Mouse (Mus musculus): ENCODE data around the gene Ddx54. TPM values are rescaled to one million over a fixed set of nuclear protein-coding genes. Genes with fewer than 3 reads are reported as not detected.

The Ddx54 gene
- polyA plus RNA-seq, 1 experiment from 2014 or later, result 25.9 TPM

- H3K9ac ChIP-seq (ENCODE audit: low read depth, low read length), result no peak overlapping the region
- H3K36me3 ChIP-seq (ENCODE audit: control insufficient read depth, insufficient read depth, low read length), result no peaks in the 10 kb centered on the region
- H3K27me3 ChIP-seq (ENCODE audit: control insufficient read depth, insufficient read depth, low read length), result no peaks in the 10 kb centered on the region
- no peak overlapping the region for H3K4me3 ChIP-seq (ENCODE audit: low read depth, low read length)
- DNase-seq (ENCODE audit: low spot score) (no peak), ATAC-seq (ENCODE audit: low FRiP score) (no peak)
- no peak overlapping the region for H3K4me2 ChIP-seq (replicated peaks; ENCODE audit: low read depth, low read length)
- H3K27ac ChIP-seq (ENCODE audit: low read depth, low read length), result no peak overlapping the region
- H3K9me3 ChIP-seq (ENCODE audit: control insufficient read depth, low read length), result no peaks in the 10 kb centered on the region
- no peaks in the 10 kb centered on the region; the same call in 1 of the 2 replicates for H3K4me1 ChIP-seq (replicated peaks; ENCODE audit: control insufficient read depth, insufficient read depth, low read length)
- WGBS, result 53% methylated on average over 7 of the region's 7 CpGs
Observed at GRCm38 (mm10) chr5:120603515-120603914, 9.0 kb upstream of the Ddx54 start.

- 3% methylated on average over 6 of the region's 6 CpGs for WGBS
- peak; percentile 46; the same call in 1 of the 2 replicates for ATAC-seq (ENCODE audit: low FRiP score)
Observed at GRCm38 (mm10) chr5:120604839-120605238, 7.7 kb upstream of the Ddx54 start.

DNA sequence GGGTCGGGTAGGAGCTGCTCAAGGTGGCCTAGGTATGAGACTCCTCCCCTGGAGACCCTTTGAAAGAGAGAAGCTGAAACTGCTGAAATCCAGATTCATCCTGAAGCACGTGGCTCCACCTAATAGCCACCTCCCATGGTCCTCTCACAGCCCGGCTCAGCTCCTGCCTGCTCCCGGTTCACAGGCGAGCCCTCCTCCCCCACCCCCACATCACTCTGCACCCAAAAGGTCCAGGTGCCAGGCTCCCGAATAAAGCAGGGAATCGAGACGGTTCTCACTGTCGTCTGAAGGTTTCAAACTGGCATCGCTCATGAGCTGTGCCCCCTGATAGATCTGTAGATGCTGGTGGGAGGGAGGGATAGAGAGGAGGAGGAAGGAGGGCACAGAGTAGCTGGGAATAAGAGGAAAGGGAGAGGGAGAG, 7.3 kb upstream of the Ddx54 start:
- Histone ChIP-seq H3K9me3 (ENCODE audit: control insufficient read depth, low read length) (no peaks in the 10 kb centered on the region), H3K4me1 (replicated peaks; ENCODE audit: control insufficient read depth, insufficient read depth, low read length) (no peaks in the 10 kb centered on the region; the same call in 1 of the 2 replicates), H3K27me3 (ENCODE audit: control insufficient read depth, insufficient read depth, low read length) (no peaks in the 10 kb centered on the region), H3K27ac (ENCODE audit: low read depth, low read length) (no peak overlapping the region), H3K4me2 (replicated peaks; ENCODE audit: low read depth, low read length) (peak overlapping the region; percentile 44), H3K36me3 (ENCODE audit: control insufficient read depth, insufficient read depth, low read length) (no peaks in the 10 kb centered on the region), H3K9ac (ENCODE audit: low read depth, low read length) (no peak overlapping the region), H3K4me3 (ENCODE audit: low read depth, low read length) (peak overlapping the region; percentile 14)
- 1% methylated on average over 10 of the region's 10 CpGs for WGBS
- peak; percentile 47 for DNase-seq (ENCODE audit: low spot score)
- ATAC-seq (ENCODE audit: low FRiP score), result peak; percentile 53

More at GRCm38 (mm10) chr5:120604839-120605238, 7.7 kb upstream of the Ddx54 start:
- no peaks in the 10 kb centered on the region for H3K27me3 ChIP-seq (ENCODE audit: control insufficient read depth, insufficient read depth, low read length)
- no peaks in the 10 kb centered on the region; the same call in 1 of the 2 replicates for H3K4me1 ChIP-seq (replicated peaks; ENCODE audit: control insufficient read depth, insufficient read depth, low read length)
- H3K9ac ChIP-seq (ENCODE audit: low read depth, low read length), result no peak overlapping the region
- DNase-seq (ENCODE audit: low spot score), result peak; percentile 93
- peak overlapping the region; percentile 44 for H3K4me2 ChIP-seq (replicated peaks; ENCODE audit: low read depth, low read length)
- no peaks in the 10 kb centered on the region for H3K36me3 ChIP-seq (ENCODE audit: control insufficient read depth, insufficient read depth, low read length)
- H3K9me3 ChIP-seq (ENCODE audit: control insufficient read depth, low read length), result no peaks in the 10 kb centered on the region
- no peak overlapping the region for H3K27ac ChIP-seq (ENCODE audit: low read depth, low read length)
- H3K4me3 ChIP-seq (ENCODE audit: low read depth, low read length), result peak overlapping the region; percentile 14; the same call in 1 of the 2 replicates

DNA sequence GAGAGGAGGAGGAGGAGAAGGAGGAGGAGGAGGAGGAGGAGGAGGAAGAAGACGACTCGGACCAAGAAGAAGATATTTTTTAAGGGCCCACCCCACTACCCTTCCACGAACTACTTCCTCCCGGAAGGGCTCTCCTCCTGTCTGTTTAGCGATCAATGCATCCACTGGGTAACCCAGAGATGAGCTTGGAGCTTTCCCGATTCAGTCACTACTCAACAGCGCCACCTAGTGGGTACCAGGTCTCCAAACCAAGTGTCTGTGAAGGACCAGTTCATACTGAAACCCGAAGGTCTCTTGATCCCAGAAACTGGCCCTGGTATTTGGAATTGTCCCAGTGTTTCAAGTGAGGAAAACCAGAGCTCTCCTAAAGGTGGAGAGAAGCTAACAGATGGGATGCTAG, 6.9 kb upstream of the Ddx54 start:
- no peaks in the 10 kb centered on the region for H3K27me3 ChIP-seq (ENCODE audit: control insufficient read depth, insufficient read depth, low read length)
- H3K4me2 ChIP-seq (replicated peaks; ENCODE audit: low read depth, low read length), result peak overlapping the region; percentile 44
- no peak overlapping the region for H3K27ac ChIP-seq (ENCODE audit: low read depth, low read length)
- peak overlapping the region; percentile 14 for H3K4me3 ChIP-seq (ENCODE audit: low read depth, low read length)
- ATAC-seq (ENCODE audit: low FRiP score) (peak; percentile 70), DNase-seq (ENCODE audit: low spot score) (peak; percentile 96)
- no peaks in the 10 kb centered on the region for H3K36me3 ChIP-seq (ENCODE audit: control insufficient read depth, insufficient read depth, low read length)
- no peaks in the 10 kb centered on the region; the same call in 1 of the 2 replicates for H3K4me1 ChIP-seq (replicated peaks; ENCODE audit: control insufficient read depth, insufficient read depth, low read length)
- 4% methylated on average over 6 of the region's 8 CpGs for WGBS
- no peaks in the 10 kb centered on the region for H3K9me3 ChIP-seq (ENCODE audit: control insufficient read depth, low read length)
- no peak overlapping the region for H3K9ac ChIP-seq (ENCODE audit: low read depth, low read length)

GRCm38 (mm10) chr5:120606590-120607200, 5.8 kb upstream of the Ddx54 start:
- Histone ChIP-seq H3K9ac (ENCODE audit: low read depth, low read length) (no peak overlapping the region), H3K4me3 (ENCODE audit: low read depth, low read length) (no peak overlapping the region), H3K27ac (ENCODE audit: low read depth, low read length) (no peak overlapping the region), H3K4me1 (replicated peaks; ENCODE audit: control insufficient read depth, insufficient read depth, low read length) (peaks cover 5% of the 10 kb centered on the region), H3K27me3 (ENCODE audit: control insufficient read depth, insufficient read depth, low read length) (no peaks in the 10 kb centered on the region), H3K4me2 (replicated peaks; ENCODE audit: low read depth, low read length) (no peak overlapping the region), H3K36me3 (ENCODE audit: control insufficient read depth, insufficient read depth, low read length) (no peaks in the 10 kb centered on the region), H3K9me3 (ENCODE audit: control insufficient read depth, low read length) (no peaks in the 10 kb centered on the region)
- DNase-seq (ENCODE audit: low spot score) (no peak), ATAC-seq (ENCODE audit: low FRiP score) (no peak)
- 67% methylated on average over 23 of the region's 25 CpGs for WGBS

DNA sequence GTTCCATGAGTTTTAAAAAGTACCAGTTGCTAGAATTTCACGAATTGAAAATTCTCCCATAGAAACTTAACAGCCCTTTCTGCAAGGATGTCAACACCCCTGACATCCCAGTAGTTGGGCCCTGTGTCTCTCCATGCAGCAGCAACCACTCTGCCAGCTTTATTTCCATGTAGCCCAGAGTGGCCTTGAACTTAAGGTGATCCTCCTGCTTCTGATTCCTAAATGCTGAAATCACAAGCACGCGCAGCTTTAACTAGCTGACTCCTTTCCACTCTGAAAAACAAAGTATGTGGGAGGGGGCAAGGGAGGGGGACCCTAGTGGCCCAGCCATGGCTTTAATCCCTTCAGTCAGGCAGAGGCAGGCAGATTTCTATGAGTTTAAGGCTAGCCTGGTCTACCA, 5.2 kb upstream of the Ddx54 start:
- no peak overlapping the region for H3K4me3 ChIP-seq (ENCODE audit: low read depth, low read length)
- H3K36me3 ChIP-seq (ENCODE audit: control insufficient read depth, insufficient read depth, low read length), result no peaks in the 10 kb centered on the region
- H3K9ac ChIP-seq (ENCODE audit: low read depth, low read length), result no peak overlapping the region
- H3K4me2 ChIP-seq (replicated peaks; ENCODE audit: low read depth, low read length), result no peak overlapping the region
- 81% methylated on average over 3 of the region's 3 CpGs for WGBS
- H3K9me3 ChIP-seq (ENCODE audit: control insufficient read depth, low read length), result no peaks in the 10 kb centered on the region
- peaks cover 5% of the 10 kb centered on the region for H3K4me1 ChIP-seq (replicated peaks; ENCODE audit: control insufficient read depth, insufficient read depth, low read length)
- H3K27me3 ChIP-seq (ENCODE audit: control insufficient read depth, insufficient read depth, low read length), result no peaks in the 10 kb centered on the region
- no peak overlapping the region for H3K27ac ChIP-seq (ENCODE audit: low read depth, low read length)
- DNase-seq (ENCODE audit: low spot score) (no peak), ATAC-seq (ENCODE audit: low FRiP score) (no peak)

DNA sequence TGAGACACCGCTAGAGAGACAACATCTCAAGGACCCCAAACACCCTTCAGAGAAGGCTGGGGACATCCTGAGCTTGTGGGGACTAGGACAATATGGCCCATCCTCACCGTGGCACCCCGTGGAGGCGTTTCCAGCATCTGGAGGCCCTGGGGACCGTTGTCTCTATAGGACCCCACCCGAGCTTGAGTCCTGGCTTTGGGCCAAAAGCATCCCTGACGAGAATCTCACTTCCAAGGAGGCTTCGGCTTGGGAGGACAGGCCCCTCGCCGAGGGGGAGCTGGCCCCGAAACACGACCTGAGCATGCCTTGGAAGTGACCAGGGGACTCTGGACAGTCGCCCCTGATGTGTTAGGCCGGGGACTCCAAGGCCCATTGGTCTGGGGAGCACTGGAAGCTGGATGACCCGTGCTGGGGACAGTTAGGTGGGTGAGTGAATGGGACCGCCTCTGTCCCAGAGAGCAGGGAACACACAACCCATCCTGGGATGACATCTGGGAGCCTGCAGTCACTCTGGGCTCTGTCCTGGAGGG, 3.2 kb upstream of the Ddx54 start:
- Histone ChIP-seq H3K4me1 (replicated peaks; ENCODE audit: control insufficient read depth, insufficient read depth, low read length) (peaks cover 9% of the 10 kb centered on the region), H3K9me3 (ENCODE audit: control insufficient read depth, low read length) (no peaks in the 10 kb centered on the region), H3K9ac (ENCODE audit: low read depth, low read length) (no peak overlapping the region), H3K36me3 (ENCODE audit: control insufficient read depth, insufficient read depth, low read length) (no peaks in the 10 kb centered on the region), H3K4me2 (replicated peaks; ENCODE audit: low read depth, low read length) (no peak overlapping the region), H3K27ac (ENCODE audit: low read depth, low read length) (no peak overlapping the region), H3K4me3 (ENCODE audit: low read depth, low read length) (no peak overlapping the region), H3K27me3 (ENCODE audit: control insufficient read depth, insufficient read depth, low read length) (no peaks in the 10 kb centered on the region)
- ATAC-seq (ENCODE audit: low FRiP score), result no peak
- DNase-seq (ENCODE audit: low spot score), result no peak
- 87% methylated on average over 16 of the region's 16 CpGs for WGBS

- DNase-seq (ENCODE audit: low spot score), result no peak
- no peak overlapping the region for H3K4me3 ChIP-seq (ENCODE audit: low read depth, low read length)
- H3K9ac ChIP-seq (ENCODE audit: low read depth, low read length), result no peak overlapping the region
- H3K4me2 ChIP-seq (replicated peaks; ENCODE audit: low read depth, low read length), result no peak overlapping the region
- no peak overlapping the region for H3K27ac ChIP-seq (ENCODE audit: low read depth, low read length)
- 93% methylated on average over 5 of the region's 5 CpGs for WGBS
- H3K9me3 ChIP-seq (ENCODE audit: control insufficient read depth, low read length), result no peaks in the 10 kb centered on the region
- no peak for ATAC-seq (ENCODE audit: low FRiP score)
- no peaks in the 10 kb centered on the region; the same call in 1 of the 2 replicates for H3K36me3 ChIP-seq (ENCODE audit: control insufficient read depth, insufficient read depth, low read length)
- H3K27me3 ChIP-seq (ENCODE audit: control insufficient read depth, insufficient read depth, low read length), result no peaks in the 10 kb centered on the region
- H3K4me1 ChIP-seq (replicated peaks; ENCODE audit: control insufficient read depth, insufficient read depth, low read length), result peaks cover 9% of the 10 kb centered on the region
Observed at GRCm38 (mm10) chr5:120610906-120611305, 1.6 kb upstream of the Ddx54 start.

DNA sequence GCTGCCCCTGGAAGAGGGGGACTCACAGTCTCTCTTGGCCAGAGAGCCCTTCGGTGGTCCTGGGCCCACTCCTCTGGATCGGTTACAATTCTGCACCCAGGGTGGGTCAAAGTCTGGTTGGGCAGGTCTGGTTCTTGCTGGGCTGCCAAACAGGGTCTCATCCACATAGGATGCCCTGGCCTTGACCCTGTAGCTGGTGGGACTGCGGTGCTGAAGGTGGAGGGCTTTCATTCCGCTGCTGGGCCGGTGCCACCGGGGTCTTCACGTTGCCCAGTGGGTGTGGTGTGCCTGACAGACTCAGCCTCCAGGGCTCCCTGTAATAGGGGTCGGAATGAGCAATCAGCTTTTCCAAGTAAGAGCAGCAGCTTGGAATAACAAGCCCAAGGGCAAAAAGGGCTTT, 1.1 kb upstream of the Ddx54 start:
- no peaks in the 10 kb centered on the region for H3K9me3 ChIP-seq (ENCODE audit: control insufficient read depth, low read length)
- no peak for ATAC-seq (ENCODE audit: low FRiP score)
- H3K4me1 ChIP-seq (replicated peaks; ENCODE audit: control insufficient read depth, insufficient read depth, low read length), result peaks cover 9% of the 10 kb centered on the region
- H3K4me3 ChIP-seq (ENCODE audit: low read depth, low read length), result peak overlapping the region; percentile 68
- no peak for DNase-seq (ENCODE audit: low spot score)
- peak overlapping the region; percentile 69; the same call in 1 of the 2 replicates for H3K9ac ChIP-seq (ENCODE audit: low read depth, low read length)
- no peaks in the 10 kb centered on the region for H3K27me3 ChIP-seq (ENCODE audit: control insufficient read depth, insufficient read depth, low read length)
- no peak overlapping the region for H3K27ac ChIP-seq (ENCODE audit: low read depth, low read length)
- no peaks in the 10 kb centered on the region; the same call in 1 of the 2 replicates for H3K36me3 ChIP-seq (ENCODE audit: control insufficient read depth, insufficient read depth, low read length)
- H3K4me2 ChIP-seq (replicated peaks; ENCODE audit: low read depth, low read length), result peak overlapping the region; percentile 93
- WGBS, result 57% methylated on average over 8 of the region's 8 CpGs

All from hindbrain, embryonic 11.5 days (tissue).